8 mouse cellular contexts compared by ENCODE assay signal in genomic region chr11:69236061-69236925, GRCm38 (mm10). TPM values are rescaled to one million over a fixed set of nuclear protein-coding genes. Genes with fewer than 3 reads are reported as not detected.
DNase-seq lines count a peak whose midpoint lies in the region; ATAC-seq and TF ChIP-seq lines count a peak whose summit lies in the region.

No protein-coding gene starts in this region.

- no peak for DNase-seq in kidney, adult 2 months
- DNase-seq in kidney, adult 9 months: no peak
- peak; percentile 6 for DNase-seq in brain, embryonic 14.5 days (ENCODE audit: low read depth)
- no peak for DNase-seq in heart, postnatal 0 days (ENCODE audit: low spot score)
- no peak for DNase-seq in right cerebral cortex, postnatal 10 days (ENCODE audit: low spot score in 2 of 2)
- DNase-seq in gastrocnemius, postnatal 36 days: no peak
- no peak for DNase-seq in adrenal gland, adult (ENCODE audit: inconsistent age in 2 of 2, low spot score in 1 of 2)

- H3K27me3 ChIP-seq in kidney, adult 2 months (replicated peaks; ENCODE audit: control insufficient read depth, insufficient read depth, low read length): no peaks in the 10 kb centered on the region
- peaks cover 42% of the 10 kb centered on the region for H3K27me3 ChIP-seq in heart, postnatal 0 days (ENCODE audit: control insufficient read depth, insufficient read depth, low read length)
- peaks cover 44% of the 10 kb centered on the region for H3K27me3 ChIP-seq in midbrain, embryonic 12.5 days

- H3K4me1 ChIP-seq in kidney, adult 2 months (ENCODE audit: control insufficient read depth, insufficient read depth, low read length): no peaks in the 10 kb centered on the region
- peaks cover 12% of the 10 kb centered on the region; the same call in 1 of the 2 replicates for H3K4me1 ChIP-seq in heart, postnatal 0 days (ENCODE audit: control insufficient read depth, insufficient read depth)
- H3K4me1 ChIP-seq in midbrain, embryonic 12.5 days: peaks cover 14% of the 10 kb centered on the region

- ATAC-seq in heart, postnatal 0 days (ENCODE audit: insufficient read depth, low read depth): 0 out of 2 replicates have a peak, but pooled peaks have one; percentile 2
- peak; percentile 30; the same call in 1 of the 2 replicates for ATAC-seq in midbrain, embryonic 12.5 days (ENCODE audit: low FRiP score, low read depth)

- TF ChIP-seq POLR2A in kidney, adult 2 months (IDR thresholded peaks at IDR 0.05; ENCODE audit: low read depth, low read length): no peak
- no peak for TF ChIP-seq POLR2A in brain, embryonic 14.5 days (IDR thresholded peaks at IDR 0.05; ENCODE audit: borderline replicate concordance, extremely low read depth, insufficient read depth, insufficient read length, poor library complexity, severe bottlenecking)

- TF ChIP-seq EP300 in heart, postnatal 0 days (IDR thresholded peaks at IDR 0.05; ENCODE audit: low read depth): no peak

- H3K4me3 ChIP-seq in kidney, adult 2 months (ENCODE audit: insufficient read depth, low read depth, low read length): peak overlapping the region; percentile 49
- H3K4me3 ChIP-seq in heart, postnatal 0 days (ENCODE audit: low read depth, low read length): peak overlapping the region; percentile 46
- peak overlapping the region; percentile 45 for H3K4me3 ChIP-seq in midbrain, embryonic 12.5 days

- H3K9ac ChIP-seq in heart, postnatal 0 days (replicated peaks; ENCODE audit: low read depth, low read length): 0 out of 2 replicates have a peak overlapping the region, but pooled peaks have one; percentile 37
- peak overlapping the region; percentile 59 for H3K9ac ChIP-seq in midbrain, embryonic 12.5 days (replicated peaks)

- H3K9me3 ChIP-seq in heart, postnatal 0 days (replicated peaks; ENCODE audit: control insufficient read depth, low read length): no peaks in the 10 kb centered on the region
- H3K9me3 ChIP-seq in midbrain, embryonic 12.5 days: no peaks in the 10 kb centered on the region

- intact Hi-C loops in gastrocnemius, postnatal 36 days (cut with DNase I): loop anchor here (10.0 kb wide), 1 partner anchor 191 kb away; the partner anchor contains the start of gene Aurkb

- H3K36me3 ChIP-seq in kidney, adult 2 months (ENCODE audit: control insufficient read depth, insufficient read depth, low read length): no peaks in the 10 kb centered on the region
- H3K36me3 ChIP-seq in heart, postnatal 0 days (replicated peaks; ENCODE audit: control insufficient read depth, insufficient read depth, low read length): no peaks in the 10 kb centered on the region
- H3K36me3 ChIP-seq in midbrain, embryonic 12.5 days: no peaks in the 10 kb centered on the region

- H3K27ac ChIP-seq in kidney, adult 2 months (ENCODE audit: insufficient read depth, low read depth, low read length): no peak overlapping the region
- no peak overlapping the region for H3K27ac ChIP-seq in heart, postnatal 0 days (ENCODE audit: low read depth)
- peak overlapping the region; percentile 43; the same call in 1 of the 2 replicates for H3K27ac ChIP-seq in midbrain, embryonic 12.5 days (replicated peaks)

- WGBS in kidney, adult 2 months: 17% methylated on average over 51 of the region's 51 CpGs
- WGBS in heart, postnatal 0 days: 7% methylated on average over 49 of the region's 51 CpGs
- 3% methylated on average over 51 of the region's 51 CpGs for WGBS in midbrain, embryonic 12.5 days

- peak overlapping the region; percentile 78 for H3K4me2 ChIP-seq in heart, postnatal 0 days (ENCODE audit: low read depth, low read length)
- H3K4me2 ChIP-seq in midbrain, embryonic 12.5 days (replicated peaks): peak overlapping the region; percentile 78

- TF ChIP-seq CTCF in kidney, adult 2 months (conservative IDR thresholded peaks at IDR 0.05; ENCODE audit: insufficient read depth, insufficient read length, low read depth, low read length): no peak
- TF ChIP-seq CTCF in brain, embryonic 14.5 days (IDR thresholded peaks at IDR 0.05; ENCODE audit: borderline replicate concordance, extremely low read depth, insufficient read depth, insufficient read length): no peak
- no peak for TF ChIP-seq CTCF in heart, postnatal 0 days (IDR thresholded peaks at IDR 0.05; ENCODE audit: low read depth)

RNA-seq across cellular contexts. Expression of gene Gucy2e, which starts 0.5 kb away (rescaled TPM):
- 0.02 TPM in 1 of 2 replicates, not detected in the other for polyA plus RNA-seq in kidney, adult 2 months (2012; rRNA removed)
- polyA plus RNA-seq in brain, embryonic 14.5 days (2012; rRNA removed): 0.20 and 0.25 TPM in 2 replicates
- 0.27 TPM in 1 of 2 replicates, not detected in the other for total RNA-seq in heart, postnatal 0 days (2014; rRNA removed; ENCODE audit: low replicate concordance)
- 0.07 and 0.15 TPM in 2 replicates for polyA plus RNA-seq in heart, postnatal 0 days (2015; fragmentation: Nextera tagmentation; extraction: Ambion mirVana)
- 0.23 and 0.25 TPM in 2 replicates for polyA plus RNA-seq in midbrain, embryonic 12.5 days (2016; fragmentation: Nextera tagmentation; extraction: Ambion mirVana)
- not detected for total RNA-seq in gastrocnemius, postnatal 36 days (2021)

RNA-seq across cellular contexts. Expression of gene Alox8, which starts 38.6 kb away (rescaled TPM):
- 0.05 and 0.08 TPM in 2 replicates for polyA plus RNA-seq in kidney, adult 2 months (2012; rRNA removed)
- 0.05 and 0.25 TPM in 2 replicates for polyA plus RNA-seq in brain, embryonic 14.5 days (2012; rRNA removed)
- total RNA-seq in heart, postnatal 0 days (2014; rRNA removed; ENCODE audit: low replicate concordance): 3.0 and 3.7 TPM in 2 replicates
- 0.86 and 2.5 TPM in 2 replicates for polyA plus RNA-seq in heart, postnatal 0 days (2015; fragmentation: Nextera tagmentation; extraction: Ambion mirVana)
- polyA plus RNA-seq in midbrain, embryonic 12.5 days (2016; fragmentation: Nextera tagmentation; extraction: Ambion mirVana): 0.13 TPM in 1 of 2 replicates, not detected in the other
- not detected for total RNA-seq in gastrocnemius, postnatal 36 days (2021)
